Mouse (Mus musculus) ES-E14 (cell line): ENCODE results near the gene Meis3. TPM values are rescaled to one million over a fixed set of nuclear protein-coding genes. Genes with fewer than 3 reads are reported as not detected.
A peak's percentile ranks its signal among the peaks of the same experiment; 100 is the strongest.

Experiments used
- DNase-seq: peaks from one replicate; pipeline ENCODE4 v3.0.0-alpha.2; 2013; ENCODE audit warnings: low read depth, low spot score
- H3K27ac ChIP-seq: 2 replicates; pipeline ENCODE4 v1.5.1; 2012; ENCODE audit warnings: low read depth, mild to moderate bottlenecking, low read length, moderate library complexity, mixed read lengths; ENCODE audit not compliant: poor library complexity, insufficient read depth, severe bottlenecking
- H3K36me3 ChIP-seq: 2 replicates; pipeline ENCODE4 v1.6.1; 2012; ENCODE audit warnings: mild to moderate bottlenecking, low read length, moderate library complexity, mixed read lengths; ENCODE audit not compliant: control insufficient read depth, poor library complexity, insufficient read depth, severe bottlenecking
- H3K4me1 ChIP-seq, 2 experiments: fragments of 150-350 bp in 1 of 2; sonication (generic) in 1 of 2; 2 replicates each; pipeline ENCODE4 v1.6.1; 2012; ENCODE audit warnings: low read length in 2 of 2, mild to moderate bottlenecking in 1 of 2, mixed read lengths in 1 of 2; ENCODE audit not compliant: control insufficient read depth in 2 of 2, insufficient read depth in 2 of 2, poor library complexity in 1 of 2
- H3K4me3 ChIP-seq, 2 experiments: fragments of 150-350 bp in 1 of 2; sonication (generic) in 1 of 2; 2 replicates each; pipeline ENCODE4 v1.5.1; 2012; ENCODE audit warnings: low read length in 2 of 2, low read depth in 1 of 2, mild to moderate bottlenecking in 1 of 2, mixed read lengths in 1 of 2; ENCODE audit not compliant: insufficient read depth in 1 of 2, poor library complexity in 1 of 2, severe bottlenecking in 1 of 2
- H3K9ac ChIP-seq: 2 replicates; pipeline ENCODE4 v1.6.1; 2012; ENCODE audit warnings: low read depth, mild to moderate bottlenecking, low read length, mixed read lengths; ENCODE audit not compliant: poor library complexity, insufficient read depth, severe bottlenecking
- H3K9me3 ChIP-seq: fragments of 150-350 bp; sonication (generic); 2 replicates; pipeline ENCODE4 v1.6.1; 2012; ENCODE audit warnings: low read depth, mild to moderate bottlenecking, low read length; ENCODE audit not compliant: control insufficient read depth, insufficient read depth
- CHD2 ChIP-seq: IDR thresholded peaks from 2 replicates; pipeline ENCODE4 v1.6.1; 2014; ENCODE audit warnings: mild to moderate bottlenecking, low read depth, low read length, inconsistent platforms
- HCFC1 ChIP-seq: IDR thresholded peaks from 2 replicates; pipeline ENCODE4 v1.6.1; 2012; ENCODE audit warnings: low read length, inconsistent platforms, borderline replicate concordance; ENCODE audit not compliant: insufficient read depth
- MAFK ChIP-seq: IDR thresholded peaks from 2 replicates; pipeline ENCODE4 v1.6.1; 2014; ENCODE audit warnings: mild to moderate bottlenecking, low read depth, low read length, inconsistent platforms; ENCODE audit not compliant: insufficient read depth
- ZC3H11A ChIP-seq: IDR thresholded peaks from 2 replicates; pipeline ENCODE4 v1.6.1; 2012; ENCODE audit warnings: low read depth, mild to moderate bottlenecking, inconsistent platforms, low read length, borderline replicate concordance
- ZNF384 ChIP-seq: IDR thresholded peaks from 2 replicates; pipeline ENCODE4 v1.6.1; 2012; ENCODE audit warnings: low read depth, low read length, inconsistent platforms
- in situ Hi-C, 2 experiments: fragments of 600-800 bp; cut with MboI; formaldehyde crosslinking; loops; one replicate each; pipeline ENCODE4 v1.15.1; 2025; ENCODE audit warnings: low sequenced_read_pairs in 2 of 2, inconsistent platforms in 1 of 2; ENCODE audit not compliant: unreplicated experiment in 2 of 2
- total RNA-seq: library from RNA; depleted of rRNA; stranded (reverse); fragments of 300-350 nt; gene quantifications from 2 replicates; pipeline ENCODE4 v1.2.3, GENCODE M21; 2012

Meis3 gene
- total RNA-seq, 1 experiment: 3.8 TPM

DNA sequence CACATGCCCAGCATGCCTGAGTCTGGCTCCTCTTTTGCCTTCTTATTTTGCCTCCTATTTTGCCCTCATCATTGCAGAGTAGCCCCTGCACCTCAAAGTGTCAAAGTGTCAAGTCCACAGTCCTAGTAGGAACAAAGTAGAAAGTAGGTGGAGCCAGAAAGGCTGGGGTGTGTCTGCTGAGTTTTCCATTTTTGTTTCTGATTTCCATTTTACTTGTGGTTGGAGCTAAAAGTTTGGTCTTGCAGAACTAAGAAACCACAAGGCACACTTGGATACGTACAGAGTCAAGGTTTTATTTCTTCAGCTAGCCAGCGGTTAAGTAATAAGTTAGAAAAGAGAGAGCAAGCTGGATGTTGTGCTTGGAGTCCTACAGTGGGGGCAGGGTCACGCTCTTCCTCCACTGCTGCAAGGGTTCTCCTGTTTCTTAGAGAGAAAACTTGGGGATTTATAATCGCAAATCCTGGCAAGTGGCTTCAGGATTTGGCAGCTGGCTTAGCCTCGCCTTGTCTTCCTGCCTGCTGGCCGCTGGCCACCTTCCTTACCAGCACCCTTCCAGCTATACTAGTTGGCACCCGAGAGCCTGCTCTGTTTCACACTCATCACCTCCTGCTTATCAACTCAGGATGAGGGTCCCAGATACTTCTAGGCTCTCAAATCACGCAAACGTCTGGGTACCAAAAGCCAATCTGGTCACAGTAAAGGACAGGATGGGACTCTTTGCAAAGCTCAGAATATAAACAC, 19.6 kb upstream of the Meis3 start:
- no peak for DNase-seq
- no peak for TF ChIP-seq CHD2
- TF ChIP-seq HCFC1: no peak
- no peak for TF ChIP-seq ZNF384
- no peak for TF ChIP-seq MAFK
- no peak for TF ChIP-seq ZC3H11A
- in situ Hi-C loops: no loop called here
- Histone ChIP-seq H3K27ac (no peak overlapping the region), H3K9me3 (no peaks in the 10 kb centered on the region), H3K4me3 (no peak overlapping the region), H3K9ac (no peak overlapping the region), H3K36me3 (no peaks in the 10 kb centered on the region), H3K4me1 (peaks cover 0 to 6% of the 10 kb centered on the region in 2 experiments; a peak in 1 of 4 replicates)

DNA sequence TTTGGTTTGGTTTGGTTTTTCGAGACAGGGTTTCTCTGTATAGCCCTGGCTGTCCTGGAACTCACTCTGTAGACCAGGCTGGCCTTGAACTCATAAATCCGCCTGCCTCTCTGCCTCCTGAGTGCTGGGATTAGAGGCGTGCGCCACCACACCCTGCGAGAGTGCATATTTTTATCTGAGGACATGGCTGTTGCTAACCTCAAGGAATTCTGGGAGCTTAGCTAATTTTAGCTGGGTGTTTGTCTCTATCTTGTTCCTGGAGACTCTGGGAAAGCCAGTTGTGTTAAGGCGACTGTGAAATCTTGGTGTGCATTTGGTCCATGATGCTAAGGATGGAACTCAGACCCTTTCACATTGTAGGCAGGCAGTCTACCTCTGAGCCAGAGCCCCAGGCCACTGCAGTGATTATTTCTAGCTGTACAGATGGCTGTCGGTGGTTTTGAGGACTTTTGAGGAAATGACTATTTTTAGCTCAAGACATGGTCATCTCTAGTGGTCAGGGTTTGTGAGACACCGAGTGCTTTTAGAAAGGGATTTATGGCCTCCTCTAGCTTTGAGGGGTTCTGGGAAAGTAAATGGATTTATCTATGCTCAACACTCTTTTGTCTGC, 18.7 kb upstream of the Meis3 start:
- no peak for TF ChIP-seq MAFK
- TF ChIP-seq ZC3H11A: no peak
- no peak for TF ChIP-seq HCFC1
- no peak for TF ChIP-seq CHD2
- no peak overlapping the region for H3K4me3 ChIP-seq
- no peaks in the 10 kb centered on the region for H3K9me3 ChIP-seq
- H3K9ac ChIP-seq: no peak overlapping the region
- no peaks in the 10 kb centered on the region for H3K36me3 ChIP-seq
- no peak overlapping the region for H3K27ac ChIP-seq
- peaks cover 0 to 8% of the 10 kb centered on the region in 2 experiments; a peak in 1 of 4 replicates for H3K4me1 ChIP-seq
- in situ Hi-C loops: no loop called here
- DNase-seq: no peak

DNA sequence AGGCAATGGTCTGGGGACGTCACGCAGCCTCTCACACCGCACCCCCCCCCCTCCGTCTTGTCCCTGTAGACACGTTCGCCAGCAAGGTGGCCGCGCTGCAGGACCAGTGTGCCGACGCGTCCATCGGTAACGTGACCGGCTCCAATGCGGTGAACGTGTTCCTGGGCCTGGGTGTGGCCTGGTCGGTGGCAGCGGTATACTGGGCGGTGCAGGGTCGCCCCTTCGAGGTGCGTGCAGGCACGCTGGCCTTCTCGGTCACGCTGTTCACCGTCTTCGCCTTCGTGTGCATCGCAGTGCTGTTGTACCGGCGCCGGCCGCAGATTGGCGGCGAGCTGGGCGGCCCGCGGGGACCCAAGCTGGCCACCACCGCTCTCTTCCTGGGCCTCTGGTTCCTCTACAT, 16.2 kb upstream of the Meis3 start:
- DNase-seq: no peak
- Histone ChIP-seq H3K9ac (peak overlapping the region; percentile 8; the same call in 1 of the 2 replicates), H3K9me3 (no peaks in the 10 kb centered on the region), H3K4me3 (peak overlapping the region; percentile 23 to 53; a peak in 3 of 4 replicates), H3K4me1 (peaks cover 0 to 8% of the 10 kb centered on the region in 2 experiments; a peak in 1 of 4 replicates), H3K27ac (no peak overlapping the region), H3K36me3 (no peaks in the 10 kb centered on the region)
- in situ Hi-C loops: no loop called here
- no peak for TF ChIP-seq MAFK
- no peak for TF ChIP-seq CHD2
- no peak for TF ChIP-seq HCFC1
- no peak for TF ChIP-seq ZNF384
- TF ChIP-seq ZC3H11A: no peak

DNA sequence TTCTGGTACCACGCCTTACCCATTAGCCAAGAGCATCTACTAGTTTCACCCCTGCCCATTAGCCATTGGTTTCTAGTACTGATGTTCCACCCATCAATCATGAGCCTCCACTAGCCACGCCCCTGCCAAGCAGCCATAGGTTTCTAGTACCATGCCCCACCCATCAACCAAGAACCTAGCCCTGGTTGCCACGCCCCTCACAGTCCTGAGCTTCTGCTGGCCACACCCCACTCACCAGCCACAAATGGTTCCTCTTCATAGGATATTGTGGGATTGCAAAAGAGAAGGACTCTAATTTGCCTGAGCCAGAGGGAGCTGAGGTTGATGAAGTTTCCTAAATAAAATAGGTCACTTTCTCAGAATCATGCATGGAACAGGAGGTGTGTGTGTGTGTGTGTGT, 14.2 kb upstream of the Meis3 start:
- TF ChIP-seq ZC3H11A (no peak), CHD2 (no peak), MAFK (no peak), ZNF384 (no peak), HCFC1 (no peak)
- no peak overlapping the region for H3K9ac ChIP-seq
- peaks cover 0 to 8% of the 10 kb centered on the region in 2 experiments; a peak in 1 of 4 replicates for H3K4me1 ChIP-seq
- no peaks in the 10 kb centered on the region for H3K9me3 ChIP-seq
- no peaks in the 10 kb centered on the region for H3K36me3 ChIP-seq
- no peak overlapping the region for H3K27ac ChIP-seq
- no peak overlapping the region for H3K4me3 ChIP-seq
- peak; percentile 68 for DNase-seq
- in situ Hi-C loops: no loop called here
